26 mouse cellular contexts compared by ENCODE assay signal in the genomic region with DNA sequence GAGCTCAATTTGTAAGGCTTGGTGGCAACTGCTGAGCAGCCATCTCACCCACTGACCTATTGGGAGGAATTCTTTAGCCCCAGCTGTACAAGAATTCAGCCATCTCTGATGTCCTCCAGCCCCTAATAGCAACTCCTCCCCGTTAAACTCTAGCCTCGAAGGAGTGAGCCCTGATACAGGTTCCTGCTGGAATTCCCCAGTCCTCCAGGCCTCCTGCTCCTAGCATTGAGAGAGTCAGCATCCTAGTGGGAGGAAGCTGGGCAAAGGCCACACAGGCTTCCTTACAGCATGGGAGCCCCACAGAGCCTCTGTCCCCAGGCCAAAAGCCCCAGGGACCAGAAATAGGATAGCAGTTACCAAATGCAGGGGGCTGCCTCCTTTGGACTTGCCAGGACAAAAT. TPM values are rescaled to one million over a fixed set of nuclear protein-coding genes. Genes with fewer than 3 reads are reported as not detected.
DNase-seq lines count a peak whose midpoint lies in the region; TF ChIP-seq lines count a peak whose summit lies in the region.
"Had no signal": no experiment of that assay in that cellular context is flagged by ENCODE, and none has a peak within 500 bp of the region (broad histone marks: within the 10 kb centered on the region; RNA-seq: fewer than 3 reads in every experiment).

No protein-coding gene starts in this region.

- H3K36me3 ChIP-seq in heart, embryonic 10.5 days, result no peaks in the 10 kb centered on the region
- H3K36me3 ChIP-seq in ES-E14 (ENCODE audit: control insufficient read depth, insufficient read depth, low read length, poor library complexity, severe bottlenecking), result no peaks in the 10 kb centered on the region
- H3K36me3 ChIP-seq in limb, embryonic 10.5 days, result no peaks in the 10 kb centered on the region
- H3K36me3 ChIP-seq: limb, embryonic 13.5 days; lung, embryonic 15.5 days; midbrain, embryonic 12.5 days; neural tube, embryonic 13.5 days had no signal

- no peaks in the 10 kb centered on the region for H3K27me3 ChIP-seq in heart, embryonic 10.5 days (ENCODE audit: insufficient read depth, poor library complexity, severe bottlenecking)
- H3K27me3 ChIP-seq in limb, embryonic 10.5 days (ENCODE audit: low read depth, poor library complexity, severe bottlenecking), result no peaks in the 10 kb centered on the region
- H3K27me3 ChIP-seq: limb, embryonic 13.5 days; lung, embryonic 15.5 days; midbrain, embryonic 12.5 days; neural tube, embryonic 13.5 days had no signal

- no peaks in the 10 kb centered on the region for H3K9me3 ChIP-seq in heart, embryonic 10.5 days
- no peaks in the 10 kb centered on the region for H3K9me3 ChIP-seq in ES-E14 (ENCODE audit: control insufficient read depth, insufficient read depth, low read depth, low read length)
- H3K9me3 ChIP-seq in limb, embryonic 10.5 days (replicated peaks), result no peaks in the 10 kb centered on the region
- H3K9me3 ChIP-seq: limb, embryonic 13.5 days; lung, embryonic 15.5 days; midbrain, embryonic 12.5 days; neural tube, embryonic 13.5 days had no signal

- in situ Hi-C loops in ES-E14 (cut with MboI; ENCODE audit: low sequenced_read_pairs in 2 of 2, unreplicated experiment in 2 of 2), result no loop called here

- 22% methylated on average over 2 of the region's 2 CpGs for WGBS in heart, embryonic 10.5 days
- WGBS in limb, embryonic 10.5 days, result 41% methylated on average over 2 of the region's 2 CpGs

- H3K27ac ChIP-seq in heart, embryonic 10.5 days, result peak overlapping the region; percentile 69; the same call in 1 of the 2 replicates
- H3K27ac ChIP-seq in ES-E14 (ENCODE audit: insufficient read depth, low read depth, low read length, poor library complexity, severe bottlenecking), result peak overlapping the region; percentile 3; the same call in 1 of the 2 replicates
- peak overlapping the region; percentile 82 for H3K27ac ChIP-seq in limb, embryonic 10.5 days
- H3K27ac ChIP-seq: hindbrain, embryonic 14.5 days; limb, embryonic 13.5 days; lung, embryonic 15.5 days; neural tube, embryonic 13.5 days had no signal

- no peak for DNase-seq in heart, embryonic 10.5 days (ENCODE audit: low spot score)
- DNase-seq in heart, adult 8-10 months (ENCODE audit: low spot score), result no peak
- no peak for DNase-seq in ES-E14 (ENCODE audit: low read depth, low spot score)
- DNase-seq in adipocyte (ENCODE audit: low spot score), result peak; percentile 78
- DNase-seq in limb, embryonic 10.5 days (ENCODE audit: low spot score), result no peak
- DNase-seq in adrenal gland, postnatal 4 days (ENCODE audit: low spot score in 2 of 2), result no peak
- DNase-seq in left cerebral cortex, adult 11 months (ENCODE audit: low spot score), result no peak
- DNase-seq: adrenal gland, adult 8-10 months; B cell, adult 2 months; cerebellum, adult 11-12 months; cerebellum, adult 9-11 months; embryo, embryonic 11 days; heart, postnatal 4 days; kidney, adult 11 months; kidney, postnatal 25 days; lung, postnatal 36 days; right cerebral cortex, postnatal 4 days; thymus, postnatal 14 days had no signal

- no peak overlapping the region for H3K4me3 ChIP-seq in heart, embryonic 10.5 days
- H3K4me3 ChIP-seq in ES-E14 (ENCODE audit: insufficient read depth in 1 of 2, low read depth in 1 of 2, low read length in 2 of 2, poor library complexity in 1 of 2, severe bottlenecking in 1 of 2), result no peak overlapping the region
- H3K4me3 ChIP-seq in limb, embryonic 10.5 days, result no peak overlapping the region
- H3K4me3 ChIP-seq: erythroblast, embryonic 14.5 days; limb, embryonic 13.5 days; lung, embryonic 15.5 days; midbrain, embryonic 12.5 days; neural tube, embryonic 13.5 days had no signal

- peaks cover 59% of the 10 kb centered on the region for H3K4me1 ChIP-seq in heart, embryonic 10.5 days
- H3K4me1 ChIP-seq in ES-E14 (ENCODE audit: control insufficient read depth in 2 of 2, insufficient read depth in 2 of 2, low read length in 2 of 2, poor library complexity in 1 of 2), result peaks cover 15 to 50% of the 10 kb centered on the region in 2 experiments
- peaks cover 56% of the 10 kb centered on the region for H3K4me1 ChIP-seq in limb, embryonic 10.5 days

- no peak overlapping the region for H3K9ac ChIP-seq in ES-E14 (ENCODE audit: insufficient read depth, low read depth, low read length, poor library complexity, severe bottlenecking)
- H3K9ac ChIP-seq: hindbrain, embryonic 14.5 days; limb, embryonic 13.5 days; lung, embryonic 15.5 days; midbrain, embryonic 12.5 days; neural tube, embryonic 13.5 days had no signal

TF ChIP-seq in ES-E14, 5 proteins besides CTCF, POLR2A, EP300 and RAD21:
- TF ChIP-seq MAFK (IDR thresholded peaks at IDR 0.05; ENCODE audit: insufficient read depth, low read depth, low read length) (no peak), CHD2 (IDR thresholded peaks at IDR 0.05; ENCODE audit: low read depth, low read length) (no peak), HCFC1 (IDR thresholded peaks at IDR 0.05; ENCODE audit: borderline replicate concordance, insufficient read depth, low read length) (no peak), ZC3H11A (IDR thresholded peaks at IDR 0.05; ENCODE audit: borderline replicate concordance, low read depth, low read length) (no peak), ZNF384 (IDR thresholded peaks at IDR 0.05; ENCODE audit: low read depth, low read length) (no peak)
TF ChIP-seq in ES-E14: peak in this region for 0.

RNA-seq across cellular contexts. Expression of a gene that starts 10.5 kb away (rescaled TPM):
- 0.36 and 0.43 TPM in 2 replicates for polyA plus RNA-seq in heart, embryonic 10.5 days (2016; fragmentation: Nextera tagmentation; extraction: Ambion mirVana)
- total RNA-seq in heart, adult 8-10 months (2022), result 1 to 10 TPM in 1 of 4 experiments, under 1 TPM in 3; 0.14 to 2.5 (median 0.49) TPM
- 1.3 and 1.8 TPM in 2 replicates for total RNA-seq in ES-E14 (2012; rRNA removed)
- polyA plus RNA-seq in limb, embryonic 10.5 days (2016; fragmentation: Nextera tagmentation; extraction: Ambion mirVana), result 0.19 and 0.33 TPM in 2 replicates
- total RNA-seq in adrenal gland, postnatal 4 days (2021), result 1 to 10 TPM; 1.2 to 1.5 TPM
- total RNA-seq: gastrocnemius, adult 8-10 months had no signal
- polyA plus RNA-seq: forebrain, embryonic 16.5 days; neural tube, embryonic 13.5 days had no signal

RNA-seq across cellular contexts. Expression of a gene that starts 41.1 kb away (rescaled TPM):
- 32.3 and 33.1 TPM in 2 replicates for polyA plus RNA-seq in heart, embryonic 10.5 days (2016; fragmentation: Nextera tagmentation; extraction: Ambion mirVana)
- 10 to 100 TPM; 35.4 to 43.7 (median 39.9) TPM for total RNA-seq in heart, adult 8-10 months (2022)
- total RNA-seq in ES-E14 (2012; rRNA removed), result 12.5 and 14.9 TPM in 2 replicates
- 25.7 and 27.9 TPM in 2 replicates for polyA plus RNA-seq in limb, embryonic 10.5 days (2016; fragmentation: Nextera tagmentation; extraction: Ambion mirVana)
- 10 to 100 TPM; 37.0 to 37.1 TPM for total RNA-seq in adrenal gland, postnatal 4 days (2021)

RNA-seq across cellular contexts. Expression of a gene that starts 47.6 kb away (rescaled TPM):
- polyA plus RNA-seq in heart, embryonic 10.5 days (2016; fragmentation: Nextera tagmentation; extraction: Ambion mirVana), result 8.4 and 12.2 TPM in 2 replicates
- 10 to 100 TPM; 37.5 to 52.5 (median 45.0) TPM for total RNA-seq in heart, adult 8-10 months (2022)
- total RNA-seq in ES-E14 (2012; rRNA removed), result 61.8 and 88.9 TPM in 2 replicates
- 13.0 and 13.8 TPM in 2 replicates for polyA plus RNA-seq in limb, embryonic 10.5 days (2016; fragmentation: Nextera tagmentation; extraction: Ambion mirVana)
- total RNA-seq in adrenal gland, postnatal 4 days (2021), result 10 to 100 TPM; 92.5 to 98.7 TPM

Comparison
In these comparisons a context has a peak if more than half of its experiments do, and no peak if none do; other contexts are left out.
1. H3K27ac ChIP-seq: peak in every context shown above with its lines; median percentile 82 in limb, embryonic 10.5 days; 69 in heart, embryonic 10.5 days; 3 in ES-E14.